Comparison of ENCODE assay signal across 7 mouse cellular contexts in genomic region chr9:108479721-108480351, GRCm38 (mm10). TPM values are rescaled to one million over a fixed set of nuclear protein-coding genes. Genes with fewer than 3 reads are reported as not detected.
DNase-seq lines count a peak whose midpoint lies in the region; ATAC-seq and TF ChIP-seq lines count a peak whose summit lies in the region.

TSS of gene Lamb2 (plus strand) at chr9:108479736.

- no peaks in the 10 kb centered on the region; a peak in 1 of 4 replicates for H3K36me3 ChIP-seq in MEL (ENCODE audit: control insufficient read depth in 1 of 2, insufficient read depth in 2 of 2, low read length in 2 of 2)
- no peaks in the 10 kb centered on the region for H3K36me3 ChIP-seq in hindbrain, embryonic 15.5 days
- H3K36me3 ChIP-seq in limb, embryonic 10.5 days: peaks cover 40% of the 10 kb centered on the region
- no peaks in the 10 kb centered on the region for H3K36me3 ChIP-seq in midbrain, embryonic 15.5 days (replicated peaks)

- ATAC-seq in hindbrain, embryonic 15.5 days (ENCODE audit: low FRiP score, low read depth): peak; percentile 49; the same call in 1 of the 2 replicates
- ATAC-seq in midbrain, embryonic 15.5 days (replicated peaks): peak; percentile 60; the same call in 1 of the 2 replicates
- ATAC-seq in frontal cortex, adult (ENCODE audit: low TSS enrichment): no peak

- H3K4me2 ChIP-seq in hindbrain, embryonic 15.5 days: peak within 1 kb of the TSS; percentile 57
- peak within 1 kb of the TSS; percentile 54 for H3K4me2 ChIP-seq in midbrain, embryonic 15.5 days

- 12% methylated on average over 10 of the region's 10 CpGs for WGBS in hindbrain, embryonic 15.5 days
- 13% methylated on average over 10 of the region's 10 CpGs for WGBS in limb, embryonic 10.5 days
- 8% methylated on average over 10 of the region's 10 CpGs for WGBS in midbrain, embryonic 15.5 days

- peak within 1 kb of the TSS in 1 of 2 experiments; percentile 54; a peak in 2 of 4 replicates for H3K4me3 ChIP-seq in MEL (ENCODE audit: control insufficient read depth in 1 of 2, insufficient read depth in 1 of 2, low read depth in 2 of 2, low read length in 2 of 2)
- peak within 1 kb of the TSS; percentile 37 for H3K4me3 ChIP-seq in hindbrain, embryonic 15.5 days
- H3K4me3 ChIP-seq in limb, embryonic 10.5 days: peak within 1 kb of the TSS; percentile 60
- peak within 1 kb of the TSS; percentile 35 for H3K4me3 ChIP-seq in midbrain, embryonic 15.5 days

- TF ChIP-seq RAD21 in MEL (IDR thresholded peaks at IDR 0.05; ENCODE audit: low read depth, low read length): no peak

- DNase-seq in MEL (ENCODE audit: low read depth, low spot score): peak; percentile 47
- peak; percentile 36 to 50 for DNase-seq in adrenal gland, postnatal 36 days
- DNase-seq in gastrocnemius, adult 8-10 months (ENCODE audit: low spot score in 2 of 2): peak in 1 of 2 experiments; percentile 37
- peak; percentile 57 for DNase-seq in limb, embryonic 10.5 days (ENCODE audit: low spot score)

- no peak for TF ChIP-seq CTCF in MEL (IDR thresholded peaks at IDR 0.05 in 2 of 3, conservative IDR thresholded peaks at IDR 0.05 in 1 of 3; ENCODE audit: control insufficient read depth in 1 of 3, insufficient read depth in 1 of 3, low read depth in 2 of 3, low read length in 3 of 3, poor library complexity in 1 of 3, severe bottlenecking in 1 of 3)

- TF ChIP-seq POLR2A in MEL (IDR thresholded peaks at IDR 0.05; ENCODE audit: control insufficient read depth in 1 of 2, insufficient read depth in 1 of 2, low read depth in 1 of 2, low read length in 2 of 2, poor library complexity in 1 of 2): no peak

- no peak within 1 kb of the TSS for H3K27ac ChIP-seq in MEL (ENCODE audit: control insufficient read depth, low read depth, low read length)
- H3K27ac ChIP-seq in hindbrain, embryonic 15.5 days (replicated peaks): peak within 1 kb of the TSS; percentile 61
- peak within 1 kb of the TSS; percentile 89 for H3K27ac ChIP-seq in limb, embryonic 10.5 days
- H3K27ac ChIP-seq in midbrain, embryonic 15.5 days: 0 out of 2 replicates have a peak within 1 kb of the TSS, but pooled peaks have one; percentile 45

- no peaks in the 10 kb centered on the region for H3K9me3 ChIP-seq in MEL (replicated peaks; ENCODE audit: insufficient read depth, low read length)
- H3K9me3 ChIP-seq in hindbrain, embryonic 15.5 days: no peaks in the 10 kb centered on the region
- no peaks in the 10 kb centered on the region for H3K9me3 ChIP-seq in limb, embryonic 10.5 days (replicated peaks)
- no peaks in the 10 kb centered on the region for H3K9me3 ChIP-seq in midbrain, embryonic 15.5 days

- no peaks in the 10 kb centered on the region for H3K79me2 ChIP-seq in MEL (ENCODE audit: control insufficient read depth, insufficient read depth, low read length, poor library complexity)

- TF ChIP-seq EP300 in MEL (IDR thresholded peaks at IDR 0.05; ENCODE audit: low read depth in 1 of 2, low read length in 2 of 2): no peak

- H3K9ac ChIP-seq in MEL (ENCODE audit: control insufficient read depth, low read depth, low read length, poor library complexity, severe bottlenecking): peak within 1 kb of the TSS; percentile 45
- H3K9ac ChIP-seq in hindbrain, embryonic 15.5 days: peak within 1 kb of the TSS; percentile 32; the same call in 1 of the 2 replicates
- peak within 1 kb of the TSS; percentile 8 for H3K9ac ChIP-seq in midbrain, embryonic 15.5 days

- H3K4me1 ChIP-seq in MEL (ENCODE audit: control insufficient read depth in 1 of 2, insufficient read depth in 2 of 2, low read length in 2 of 2): peaks cover 0 to 2% of the 10 kb centered on the region in 2 experiments; a peak in 2 of 4 replicates
- H3K4me1 ChIP-seq in hindbrain, embryonic 15.5 days (replicated peaks): peaks cover 19% of the 10 kb centered on the region
- peaks cover 30% of the 10 kb centered on the region for H3K4me1 ChIP-seq in limb, embryonic 10.5 days
- peaks cover 18% of the 10 kb centered on the region for H3K4me1 ChIP-seq in midbrain, embryonic 15.5 days

- no peaks in the 10 kb centered on the region for H3K27me3 ChIP-seq in MEL (ENCODE audit: control insufficient read depth in 1 of 2, insufficient read depth in 2 of 2, low read length in 2 of 2)
- H3K27me3 ChIP-seq in hindbrain, embryonic 15.5 days: no peaks in the 10 kb centered on the region
- H3K27me3 ChIP-seq in limb, embryonic 10.5 days (ENCODE audit: low read depth, poor library complexity, severe bottlenecking): no peaks in the 10 kb centered on the region
- no peaks in the 10 kb centered on the region for H3K27me3 ChIP-seq in midbrain, embryonic 15.5 days (replicated peaks)

TF ChIP-seq in MEL, 35 proteins besides CTCF, POLR2A, EP300 and RAD21:
- TF ChIP-seq BHLHE40 (IDR thresholded peaks at IDR 0.05; ENCODE audit: borderline replicate concordance, low read depth, low read length): no peak
- peak; percentile 83 for TF ChIP-seq TBP (IDR thresholded peaks at IDR 0.05; ENCODE audit: low read depth, low read length)
- TF ChIP-seq NELFE (IDR thresholded peaks at IDR 0.05; ENCODE audit: low read depth, low read length): no peak
- TF ChIP-seq NRF1 (IDR thresholded peaks at IDR 0.05; ENCODE audit: insufficient read depth, low read depth, low read length, poor library complexity, severe bottlenecking): no peak

RNA-seq across cellular contexts. Expression of gene Lamb2, which starts in this region (rescaled TPM):
- 0.56 and 0.58 TPM in 2 replicates for total RNA-seq in MEL (2012; rRNA removed)
- under 1 TPM in 1 of 2 experiments, not detected in 1; 0.84 TPM for polyA plus RNA-seq in MEL (2012; ENCODE audit: insufficient read depth in 1 of 2, insufficient read length in 2 of 2, low read depth in 1 of 2, low replicate concordance in 2 of 2, missing spikeins in 1 of 2)
- 100 to 1,000 TPM; 117 to 133 TPM for total RNA-seq in adrenal gland, postnatal 36 days (2021)
- 100 to 1,000 TPM; 112 to 139 (median 128) TPM for total RNA-seq in gastrocnemius, adult 8-10 months (2022)
- polyA plus RNA-seq in hindbrain, embryonic 15.5 days (2015; fragmentation: Nextera tagmentation; extraction: Ambion mirVana): 24.1 and 25.1 TPM in 2 replicates
- polyA plus RNA-seq in limb, embryonic 10.5 days (2016; fragmentation: Nextera tagmentation; extraction: Ambion mirVana): 19.7 and 31.6 TPM in 2 replicates
- polyA plus RNA-seq in midbrain, embryonic 15.5 days (2015; fragmentation: Nextera tagmentation; extraction: Ambion mirVana): 19.1 and 22.7 TPM in 2 replicates

Comparison
In these comparisons a context has a peak if more than half of its experiments do, and no peak if none do; other contexts are left out.
1. RNA of gene Lamb2 (total RNA-seq): 117 to 133 TPM in adrenal gland, postnatal 36 days and 112 to 139 TPM in gastrocnemius, adult 8-10 months; 0.56 to 0.58 TPM in MEL; every median in the first group is over 10 times any median in the second.
2. RNA of gene Lamb2 (polyA plus RNA-seq): 19.7 to 31.6 TPM in limb, embryonic 10.5 days, 24.1 to 25.1 TPM in hindbrain, embryonic 15.5 days and 19.1 to 22.7 TPM in midbrain, embryonic 15.5 days; 0.84 TPM in MEL; every median in the first group is over 10 times any median in the second.
3. Peak in DNase-seq and H3K9ac ChIP-seq in MEL; RNA of the gene not detected or under 1 TPM.
4. Peak in every context shown above with its lines, with median percentiles within 50 percentile points of each other: H3K9ac ChIP-seq.